Mouse (Mus musculus): ENCODE data around the gene Tmem50a. TPM values are rescaled to one million over a fixed set of nuclear protein-coding genes. Genes with fewer than 3 reads are reported as not detected.
A peak's percentile ranks its signal among the peaks of the same experiment; 100 is the strongest.

The Tmem50a gene
- 188 and 193 TPM in 2 replicates for polyA plus RNA-seq (2015; fragmentation: Nextera tagmentation; extraction: Ambion mirVana)

DNA sequence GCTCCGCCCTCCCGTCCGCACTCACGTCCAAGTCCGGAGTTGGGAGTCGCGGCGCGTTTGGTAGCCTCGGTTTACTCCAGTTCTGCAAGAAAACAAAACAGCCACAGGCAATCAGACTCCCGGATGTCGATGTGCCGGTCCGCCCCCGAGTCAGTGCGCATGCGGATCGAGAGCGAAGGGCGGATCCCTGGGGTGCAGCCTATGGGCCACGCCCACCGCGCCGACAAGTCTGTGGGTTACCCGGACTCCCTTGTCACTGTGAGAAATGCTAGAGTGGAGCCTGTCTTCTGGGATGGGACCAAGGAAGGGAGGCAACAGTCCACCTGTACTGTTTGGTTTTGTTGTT, at the start of gene Tmem50a:
Gene Tmem50a, minus strand, starts transcription at position 161 of the 346 bp plus-strand sequence.
- H3K9ac ChIP-seq (ENCODE audit: low read length), result peak within 1 kb of the TSS; percentile 92
- peaks cover 11% of the 10 kb centered on the region for H3K4me1 ChIP-seq (replicated peaks; ENCODE audit: control insufficient read depth, insufficient read depth, low read length)
- H3K36me3 ChIP-seq (ENCODE audit: control insufficient read depth, insufficient read depth, low read length), result peaks cover 5% of the 10 kb centered on the region
- H3K4me3 ChIP-seq (ENCODE audit: low read length), result peak within 1 kb of the TSS; percentile 77
- WGBS, result 0% methylated on average over 25 of the region's 25 CpGs
- no peaks in the 10 kb centered on the region for H3K27me3 ChIP-seq (ENCODE audit: control insufficient read depth, insufficient read depth, low read depth, low read length)
- peak within 1 kb of the TSS; percentile 91 for H3K27ac ChIP-seq (ENCODE audit: low read length)
- H3K9me3 ChIP-seq (ENCODE audit: control insufficient read depth, low read length), result no peaks in the 10 kb centered on the region
- H3K4me2 ChIP-seq (ENCODE audit: low read depth, low read length), result peak within 1 kb of the TSS; percentile 86
- peak; percentile 94 for ATAC-seq (ENCODE audit: low read depth)

DNA sequence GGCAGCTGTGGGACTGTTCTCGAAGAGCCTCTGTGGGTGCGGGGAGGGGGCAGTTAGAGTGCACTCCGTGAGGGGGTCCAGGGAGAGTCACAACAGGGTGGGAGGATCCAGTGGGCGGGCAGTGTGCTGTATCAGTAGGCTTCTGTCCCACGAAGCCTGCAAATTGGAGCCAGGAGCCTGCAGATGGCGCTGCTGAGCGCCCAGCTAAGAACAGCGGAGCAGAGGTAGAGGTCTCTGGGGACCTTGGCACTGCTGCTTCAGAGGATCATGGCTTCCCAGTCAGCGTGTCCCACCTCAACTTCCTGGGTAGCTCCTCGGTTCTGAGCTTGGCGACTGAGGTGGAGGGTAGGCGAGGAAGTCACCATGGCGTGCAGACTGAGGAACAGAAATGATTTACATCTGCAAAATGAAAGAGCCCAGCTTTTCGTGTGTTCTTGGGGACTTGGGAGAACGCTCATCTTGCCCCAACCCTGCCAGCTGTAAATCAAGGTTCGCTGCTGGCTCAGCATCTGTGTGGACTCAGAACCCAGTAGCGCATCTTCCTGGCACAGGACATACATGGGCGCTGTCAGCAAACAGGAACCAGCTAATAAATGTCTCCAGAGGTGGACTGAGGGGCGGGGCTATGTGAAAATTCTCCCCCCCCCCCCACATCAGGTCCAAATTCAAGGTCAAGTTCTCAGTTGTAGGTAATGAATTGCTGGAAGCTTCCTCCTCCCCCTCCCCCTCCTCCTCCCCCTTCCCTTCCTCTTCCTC, 48.4 kb upstream of the Tmem50a start:
- no peak overlapping the region for H3K27ac ChIP-seq (ENCODE audit: low read length)
- ATAC-seq (ENCODE audit: low read depth), result peak; percentile 38; the same call in 1 of the 2 replicates
- no peaks in the 10 kb centered on the region for H3K27me3 ChIP-seq (ENCODE audit: control insufficient read depth, insufficient read depth, low read depth, low read length)
- peak overlapping the region; percentile 29 for H3K4me2 ChIP-seq (ENCODE audit: low read depth, low read length)
- H3K9me3 ChIP-seq (ENCODE audit: control insufficient read depth, low read length), result no peaks in the 10 kb centered on the region; the same call in 1 of the 2 replicates
- peak overlapping the region; percentile 18; the same call in 1 of the 2 replicates for H3K4me3 ChIP-seq (ENCODE audit: low read length)
- no peaks in the 10 kb centered on the region for H3K36me3 ChIP-seq (ENCODE audit: control insufficient read depth, insufficient read depth, low read length)
- 21% methylated on average over 19 of the region's 19 CpGs for WGBS
- 0 out of 2 replicates have a peak, but pooled peaks cover 2% of the 10 kb centered on the region for H3K4me1 ChIP-seq (replicated peaks; ENCODE audit: control insufficient read depth, insufficient read depth, low read length)
- H3K9ac ChIP-seq (ENCODE audit: low read length), result no peak overlapping the region

DNA sequence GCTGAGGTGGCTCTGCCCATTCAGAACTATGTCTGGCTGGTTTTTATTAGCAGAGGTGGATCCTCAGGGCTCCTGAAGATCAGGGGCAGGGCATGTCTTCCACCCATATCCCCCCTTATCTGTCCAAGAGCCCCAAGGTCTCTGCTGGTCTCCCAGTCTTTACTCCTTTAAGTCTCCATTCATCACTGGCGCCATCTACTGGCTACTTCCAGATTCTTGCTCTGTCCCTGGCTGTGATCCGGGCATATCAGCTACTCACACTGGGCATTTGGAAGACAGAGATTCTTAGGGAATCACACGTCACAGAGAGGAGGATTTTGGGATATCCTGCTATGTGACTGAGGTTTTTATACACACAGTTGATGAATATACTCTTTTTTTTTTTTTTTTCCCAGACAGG, 41.5 kb upstream of the Tmem50a start:
- no peak overlapping the region for H3K4me2 ChIP-seq (ENCODE audit: low read depth, low read length)
- H3K9ac ChIP-seq (ENCODE audit: low read length), result no peak overlapping the region
- no peak overlapping the region for H3K4me3 ChIP-seq (ENCODE audit: low read length)
- H3K9me3 ChIP-seq (ENCODE audit: control insufficient read depth, low read length), result no peaks in the 10 kb centered on the region
- H3K36me3 ChIP-seq (ENCODE audit: control insufficient read depth, insufficient read depth, low read length), result no peaks in the 10 kb centered on the region
- no peak overlapping the region for H3K27ac ChIP-seq (ENCODE audit: low read length)
- ATAC-seq (ENCODE audit: low read depth), result peak; percentile 45; the same call in 1 of the 2 replicates
- peaks cover 4% of the 10 kb centered on the region; the same call in 1 of the 2 replicates for H3K27me3 ChIP-seq (ENCODE audit: control insufficient read depth, insufficient read depth, low read depth, low read length)
- 0 out of 2 replicates have a peak, but pooled peaks cover 2% of the 10 kb centered on the region for H3K4me1 ChIP-seq (replicated peaks; ENCODE audit: control insufficient read depth, insufficient read depth, low read length)
- WGBS, result 16% methylated on average over 3 of the region's 3 CpGs

DNA sequence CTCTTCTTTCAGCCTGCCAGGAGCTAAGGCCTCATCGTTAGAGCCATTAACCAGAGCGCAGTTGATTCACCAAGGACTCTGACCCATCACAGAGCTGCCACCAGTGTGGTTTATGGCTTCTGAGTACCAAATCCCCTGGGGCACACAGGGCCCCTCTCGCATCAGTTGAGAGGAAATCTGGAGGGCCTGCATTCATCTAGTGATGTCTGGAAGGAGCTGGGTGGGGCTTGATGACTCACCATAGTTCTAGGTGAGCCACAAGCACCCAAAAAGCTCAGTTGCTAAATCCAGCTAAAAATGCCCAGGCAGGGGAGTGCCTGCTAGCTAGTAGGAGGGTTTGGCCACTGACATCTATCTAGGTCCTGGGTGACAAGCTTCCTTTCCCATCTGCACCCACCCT, 41.0 kb upstream of the Tmem50a start:
- peaks cover 4% of the 10 kb centered on the region; the same call in 1 of the 2 replicates for H3K27me3 ChIP-seq (ENCODE audit: control insufficient read depth, insufficient read depth, low read depth, low read length)
- 78% methylated on average over 3 of the region's 3 CpGs for WGBS
- H3K27ac ChIP-seq (ENCODE audit: low read length), result no peak overlapping the region
- no peak overlapping the region for H3K4me2 ChIP-seq (ENCODE audit: low read depth, low read length)
- H3K9ac ChIP-seq (ENCODE audit: low read length), result no peak overlapping the region
- no peak for ATAC-seq (ENCODE audit: low read depth)
- no peaks in the 10 kb centered on the region for H3K9me3 ChIP-seq (ENCODE audit: control insufficient read depth, low read length)
- H3K4me1 ChIP-seq (replicated peaks; ENCODE audit: control insufficient read depth, insufficient read depth, low read length), result 0 out of 2 replicates have a peak, but pooled peaks cover 2% of the 10 kb centered on the region
- H3K4me3 ChIP-seq (ENCODE audit: low read length), result no peak overlapping the region
- no peaks in the 10 kb centered on the region for H3K36me3 ChIP-seq (ENCODE audit: control insufficient read depth, insufficient read depth, low read length)

DNA sequence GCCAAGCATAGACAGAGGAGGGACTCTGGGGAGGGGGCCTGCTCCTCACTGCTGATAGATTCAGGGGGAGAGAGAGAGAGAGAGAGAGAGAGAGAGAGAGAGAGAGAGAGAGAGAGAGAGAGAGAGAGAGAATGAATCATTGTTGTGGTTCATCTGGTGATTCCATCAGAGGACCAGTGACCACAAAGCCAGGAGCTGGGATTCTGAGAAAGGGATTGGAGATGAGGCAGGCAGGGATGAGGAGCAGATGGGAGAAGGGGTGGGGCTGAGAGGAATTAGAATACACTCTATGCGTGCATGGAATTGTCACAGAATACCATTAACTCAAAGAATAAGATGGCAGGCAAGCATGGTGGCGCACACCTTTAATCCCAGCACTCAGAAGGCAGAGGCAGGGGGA, 40.4 kb upstream of the Tmem50a start:
- H3K9ac ChIP-seq (ENCODE audit: low read length), result no peak overlapping the region
- H3K27me3 ChIP-seq (ENCODE audit: control insufficient read depth, insufficient read depth, low read depth, low read length), result peaks cover 4% of the 10 kb centered on the region; the same call in 1 of the 2 replicates
- no peaks in the 10 kb centered on the region for H3K36me3 ChIP-seq (ENCODE audit: control insufficient read depth, insufficient read depth, low read length)
- no peak overlapping the region for H3K4me3 ChIP-seq (ENCODE audit: low read length)
- no peak overlapping the region for H3K27ac ChIP-seq (ENCODE audit: low read length)
- no peak overlapping the region for H3K4me2 ChIP-seq (ENCODE audit: low read depth, low read length)
- peaks cover 2% of the 10 kb centered on the region; the same call in 1 of the 2 replicates for H3K4me1 ChIP-seq (replicated peaks; ENCODE audit: control insufficient read depth, insufficient read depth, low read length)
- ATAC-seq (ENCODE audit: low read depth), result no peak
- no peaks in the 10 kb centered on the region for H3K9me3 ChIP-seq (ENCODE audit: control insufficient read depth, low read length)
- 74% methylated on average over 2 of the region's 2 CpGs for WGBS

DNA sequence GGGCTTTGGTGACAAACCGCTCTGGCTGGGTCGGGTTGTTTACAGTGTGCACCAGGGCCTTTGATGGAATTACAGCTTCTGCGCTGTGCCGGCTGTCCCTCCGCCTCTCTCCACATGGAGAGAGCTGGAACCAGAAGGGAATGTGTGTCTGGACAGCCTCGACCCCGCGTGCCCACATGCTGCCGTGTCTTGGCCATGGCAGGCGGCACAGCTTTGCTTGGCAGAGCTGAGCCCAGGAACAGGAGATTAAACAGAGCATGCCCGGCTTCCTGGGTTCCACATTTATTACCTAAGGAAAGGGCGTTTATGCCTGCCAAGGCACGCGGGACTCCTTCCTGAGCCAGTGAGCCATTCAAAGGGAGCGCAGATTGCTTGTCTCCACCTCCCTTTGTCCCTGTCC, 39.6 kb upstream of the Tmem50a start:
- peaks cover 4% of the 10 kb centered on the region; the same call in 1 of the 2 replicates for H3K27me3 ChIP-seq (ENCODE audit: control insufficient read depth, insufficient read depth, low read depth, low read length)
- H3K9ac ChIP-seq (ENCODE audit: low read length), result no peak overlapping the region; the same call in 1 of the 2 replicates
- no peaks in the 10 kb centered on the region for H3K9me3 ChIP-seq (ENCODE audit: control insufficient read depth, low read length)
- ATAC-seq (ENCODE audit: low read depth), result no peak
- no peaks in the 10 kb centered on the region for H3K36me3 ChIP-seq (ENCODE audit: control insufficient read depth, insufficient read depth, low read length)
- H3K27ac ChIP-seq (ENCODE audit: low read length), result no peak overlapping the region
- H3K4me1 ChIP-seq (replicated peaks; ENCODE audit: control insufficient read depth, insufficient read depth, low read length), result peaks cover 2% of the 10 kb centered on the region; the same call in 1 of the 2 replicates
- 16% methylated on average over 15 of the region's 15 CpGs for WGBS
- no peak overlapping the region for H3K4me2 ChIP-seq (ENCODE audit: low read depth, low read length)
- H3K4me3 ChIP-seq (ENCODE audit: low read length), result no peak overlapping the region

DNA sequence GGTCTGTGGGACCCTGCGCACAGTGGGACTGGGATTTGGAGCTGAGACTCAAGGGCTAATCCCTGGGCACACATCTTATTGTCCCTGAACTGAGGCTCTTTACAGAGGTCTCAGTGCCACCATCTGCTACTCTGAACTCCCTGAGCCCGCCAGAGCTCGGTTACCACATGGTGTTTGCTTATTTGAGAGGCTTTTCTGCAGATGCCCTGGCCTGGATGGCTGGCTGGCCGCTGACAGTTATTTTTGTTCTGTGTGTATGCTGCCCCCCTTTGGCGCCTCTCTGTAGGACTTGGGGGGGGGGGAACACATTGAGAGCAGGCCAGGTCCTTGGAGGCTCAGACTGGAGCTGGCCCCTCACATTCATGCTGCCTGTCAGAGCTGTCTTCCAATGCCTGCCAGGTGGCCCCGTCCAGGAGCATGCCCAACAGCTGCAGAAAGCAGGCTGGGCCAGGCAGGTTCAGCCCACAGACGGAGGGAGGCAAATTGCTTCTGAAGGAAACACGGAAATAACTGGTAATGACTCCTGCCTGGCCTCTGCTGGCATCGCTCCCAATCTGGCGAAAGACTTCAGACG, 35.8 kb upstream of the Tmem50a start:
- Histone ChIP-seq H3K9ac (ENCODE audit: low read length) (no peak overlapping the region), H3K36me3 (ENCODE audit: control insufficient read depth, insufficient read depth, low read length) (no peaks in the 10 kb centered on the region), H3K27me3 (ENCODE audit: control insufficient read depth, insufficient read depth, low read depth, low read length) (peaks cover 4% of the 10 kb centered on the region; the same call in 1 of the 2 replicates), H3K4me1 (replicated peaks; ENCODE audit: control insufficient read depth, insufficient read depth, low read length) (peaks cover 7% of the 10 kb centered on the region; the same call in 1 of the 2 replicates), H3K27ac (ENCODE audit: low read length) (peak overlapping the region; percentile 32; the same call in 1 of the 2 replicates), H3K4me2 (ENCODE audit: low read depth, low read length) (no peak overlapping the region), H3K4me3 (ENCODE audit: low read length) (no peak overlapping the region), H3K9me3 (ENCODE audit: control insufficient read depth, low read length) (no peaks in the 10 kb centered on the region)
- 12% methylated on average over 11 of the region's 11 CpGs for WGBS
- peak; percentile 83 for ATAC-seq (ENCODE audit: low read depth)

DNA sequence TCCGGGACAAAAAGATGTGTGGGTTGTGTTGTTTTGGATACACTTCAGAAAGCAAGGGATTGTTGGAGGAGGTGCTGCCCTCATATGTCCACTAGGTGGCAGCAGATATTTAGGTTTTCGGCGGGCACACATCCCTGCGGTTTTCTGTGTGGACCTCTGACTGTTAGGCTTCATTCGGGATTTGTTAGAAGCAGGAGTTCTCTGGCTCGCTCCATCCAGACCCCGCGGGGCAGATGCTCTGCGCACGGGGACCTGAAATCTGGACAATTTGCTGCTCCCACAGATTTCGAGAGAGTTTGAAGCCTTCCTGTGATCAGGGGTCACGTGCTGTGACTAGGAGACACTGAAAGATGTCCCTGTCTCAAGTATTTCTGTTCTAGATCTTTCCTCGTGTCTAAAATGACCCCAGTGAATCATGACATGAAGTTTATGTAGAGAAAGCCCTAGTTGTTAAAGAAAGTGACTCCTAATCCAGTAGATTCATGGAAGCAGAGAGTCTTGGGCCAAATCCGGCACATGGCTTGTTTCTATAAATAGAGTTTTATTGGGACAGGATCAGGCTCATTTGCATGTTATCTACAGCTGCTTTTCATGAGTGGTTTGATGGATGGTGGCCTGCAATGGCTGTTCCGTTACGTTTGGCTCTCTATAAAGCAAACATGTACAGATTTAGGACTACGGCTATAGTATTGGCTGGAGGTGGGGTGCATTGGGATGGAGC, 31.4 kb upstream of the Tmem50a start:
- no peak overlapping the region for H3K27ac ChIP-seq (ENCODE audit: low read length)
- peaks cover 6% of the 10 kb centered on the region for H3K27me3 ChIP-seq (ENCODE audit: control insufficient read depth, insufficient read depth, low read depth, low read length)
- H3K9me3 ChIP-seq (ENCODE audit: control insufficient read depth, low read length), result no peaks in the 10 kb centered on the region
- ATAC-seq (ENCODE audit: low read depth), result peak; percentile 53; the same call in 1 of the 2 replicates
- 5% methylated on average over 17 of the region's 17 CpGs for WGBS
- H3K4me3 ChIP-seq (ENCODE audit: low read length), result peak overlapping the region; percentile 23
- H3K4me1 ChIP-seq (replicated peaks; ENCODE audit: control insufficient read depth, insufficient read depth, low read length), result peaks cover 7% of the 10 kb centered on the region; the same call in 1 of the 2 replicates
- H3K36me3 ChIP-seq (ENCODE audit: control insufficient read depth, insufficient read depth, low read length), result no peaks in the 10 kb centered on the region
- H3K4me2 ChIP-seq (ENCODE audit: low read depth, low read length), result peak overlapping the region; percentile 56
- peak overlapping the region; percentile 26; the same call in 1 of the 2 replicates for H3K9ac ChIP-seq (ENCODE audit: low read length)

Data from lung, embryonic 16.5 days (tissue).